Mouse (Mus musculus) forebrain, embryonic 15.5 days (tissue): ENCODE results near the gene Dchs2. TPM values are rescaled to one million over a fixed set of nuclear protein-coding genes. Genes with fewer than 3 reads are reported as not detected.
A peak's percentile ranks its signal among the peaks of the same experiment; 100 is the strongest.
"Not testable (repeated sequence)": the region's sequence is repeated elsewhere in the genome, so short reads cannot be mapped to it uniquely, and the experiment has no call there.

Experiments
- ATAC-seq: fragments of 200-750 bp; cut with Nextera tagmentation; replicated peaks from 2 replicates; pipeline ENCODE4 v1.8.0; 2017; ENCODE audit warnings: mild to moderate bottlenecking, moderate TSS enrichment, moderate library complexity
- H3K27ac ChIP-seq: fragments of 300-500 bp; sonication (generic); replicated peaks from 2 replicates; pipeline ENCODE4 v1.5.1; 2015; ENCODE audit warnings: mild to moderate bottlenecking, inconsistent platforms
- H3K27me3 ChIP-seq: fragments of 300-500 bp; sonication (generic); 2 replicates; pipeline ENCODE4 v1.6.1; 2015; ENCODE audit warnings: inconsistent platforms
- H3K36me3 ChIP-seq: fragments of 300-500 bp; sonication (generic); 2 replicates; pipeline ENCODE4 v1.6.1; 2015; ENCODE audit warnings: mild to moderate bottlenecking, inconsistent platforms
- H3K4me1 ChIP-seq: fragments of 300-500 bp; sonication (generic); 2 replicates; pipeline ENCODE4 v1.6.1; 2015; ENCODE audit warnings: inconsistent platforms
- H3K4me2 ChIP-seq: fragments of 300-500 bp; sonication (generic); replicated peaks from 2 replicates; pipeline ENCODE4 v1.6.1; 2015; ENCODE audit warnings: mild to moderate bottlenecking, inconsistent platforms
- H3K4me3 ChIP-seq: fragments of 300-500 bp; sonication (generic); 2 replicates; pipeline ENCODE4 v1.5.1; 2015; ENCODE audit warnings: mild to moderate bottlenecking, inconsistent platforms
- H3K9ac ChIP-seq: fragments of 300-500 bp; sonication (generic); replicated peaks from 2 replicates; pipeline ENCODE4 v1.6.1; 2015; ENCODE audit warnings: mild to moderate bottlenecking, inconsistent platforms
- H3K9me3 ChIP-seq: fragments of 300-500 bp; sonication (generic); 2 replicates; pipeline ENCODE4 v1.6.1; 2016; ENCODE audit warnings: inconsistent platforms
- WGBS: fragments of 180-500 bp; shearing (Covaris S2); methylation state at CpG from one replicate; pipeline ENCODE4 v1.1.7; 2015; ENCODE audit warnings: mixed read lengths; 5-methylcytosine and 5-hydroxymethylcytosine counted together
- polyA plus RNA-seq: library from polyadenylated mRNA; unstranded; fragments of >200 nt; fragmentation: Nextera tagmentation; extraction: Ambion mirVana; gene quantifications from 2 replicates; pipeline ENCODE4 v1.2.1, GENCODE M21; 2015

Dchs2 gene
- polyA plus RNA-seq, 1 experiment from 2014 or later: 0.52 TPM

- not testable (repeated sequence) for H3K9me3 ChIP-seq, ATAC-seq, H3K9ac ChIP-seq, H3K4me2 ChIP-seq, H3K4me3 ChIP-seq, H3K36me3 ChIP-seq, H3K27ac ChIP-seq
- H3K27me3 ChIP-seq: peaks cover 28% of the 10 kb centered on the region
- peaks cover 24% of the 10 kb centered on the region for H3K4me1 ChIP-seq
- WGBS: 96% methylated on average over 9 of the region's 9 CpGs
Observed at GRCm38 (mm10) chr3:83123945-83124344, 3.8 kb upstream of the Dchs2 start.

GRCm38 (mm10) chr3:83127088-83127725, 541 bp upstream of the Dchs2 start:
- Histone ChIP-seq H3K36me3 (no peaks in the 10 kb centered on the region), H3K9me3 (no peaks in the 10 kb centered on the region), H3K27ac (no peak overlapping the region), H3K4me3 (peak overlapping the region; percentile 55), H3K27me3 (peaks cover 51% of the 10 kb centered on the region), H3K9ac (peak overlapping the region; percentile 52), H3K4me1 (peaks cover 31% of the 10 kb centered on the region), H3K4me2 (peak overlapping the region; percentile 99)
- peak; percentile 80 for ATAC-seq
- 1% methylated on average over 32 of the region's 37 CpGs for WGBS

GRCm38 (mm10) chr3:83128449-83128922, 738 bp downstream of the Dchs2 start:
- Histone ChIP-seq H3K27me3 (peaks cover 51% of the 10 kb centered on the region), H3K9me3 (no peaks in the 10 kb centered on the region), H3K27ac (no peak overlapping the region), H3K4me2 (peak overlapping the region; percentile 99), H3K4me1 (peaks cover 31% of the 10 kb centered on the region), H3K36me3 (no peaks in the 10 kb centered on the region), H3K4me3 (peak overlapping the region; percentile 55), H3K9ac (peak overlapping the region; percentile 52)
- WGBS: under 1% methylated on average over 43 of the region's 43 CpGs
- ATAC-seq: peak; percentile 49

GRCm38 (mm10) chr3:83129151-83129550, 1.4 kb downstream of the Dchs2 start:
- ATAC-seq: no peak
- H3K4me2 ChIP-seq: peak overlapping the region; percentile 99
- H3K4me1 ChIP-seq: peaks cover 31% of the 10 kb centered on the region
- H3K36me3 ChIP-seq: no peaks in the 10 kb centered on the region
- H3K4me3 ChIP-seq: peak overlapping the region; percentile 55
- peak overlapping the region; percentile 52 for H3K9ac ChIP-seq
- no peak overlapping the region for H3K27ac ChIP-seq
- H3K27me3 ChIP-seq: peaks cover 51% of the 10 kb centered on the region
- WGBS: 3% methylated on average over 22 of the region's 22 CpGs
- H3K9me3 ChIP-seq: no peaks in the 10 kb centered on the region

- WGBS: 48% methylated on average over 7 of the region's 7 CpGs
- Histone ChIP-seq H3K4me2 (no peak overlapping the region), H3K9ac (no peak overlapping the region), H3K27me3 (0 out of 2 replicates have a peak, but pooled peaks cover 2% of the 10 kb centered on the region), H3K4me1 (no peaks in the 10 kb centered on the region), H3K9me3 (no peaks in the 10 kb centered on the region), H3K36me3 (no peaks in the 10 kb centered on the region), H3K27ac (no peak overlapping the region), H3K4me3 (no peak overlapping the region)
- ATAC-seq: no peak
Observed at GRCm38 (mm10) chr3:83136413-83136812, 8.7 kb downstream of the Dchs2 start.

- H3K9ac ChIP-seq: no peak overlapping the region
- 85% methylated on average over 2 of the region's 2 CpGs for WGBS
- no peaks in the 10 kb centered on the region for H3K36me3 ChIP-seq
- H3K9me3 ChIP-seq: no peaks in the 10 kb centered on the region
- no peak for ATAC-seq
- no peaks in the 10 kb centered on the region for H3K27me3 ChIP-seq
- H3K4me1 ChIP-seq: no peaks in the 10 kb centered on the region
- no peak overlapping the region for H3K4me2 ChIP-seq
- no peak overlapping the region for H3K27ac ChIP-seq
- no peak overlapping the region for H3K4me3 ChIP-seq
Observed at GRCm38 (mm10) chr3:83138820-83139219, 11.1 kb downstream of the Dchs2 start.

GRCm38 (mm10) chr3:83145610-83146009, 17.9 kb downstream of the Dchs2 start:
- H3K9ac ChIP-seq: no peak overlapping the region

GRCm38 (mm10) chr3:83147273-83148054, 19.7 kb downstream of the Dchs2 start:
- peak; percentile 48; the same call in 1 of the 2 replicates for ATAC-seq
- Histone ChIP-seq H3K9me3 (no peaks in the 10 kb centered on the region), H3K36me3 (no peaks in the 10 kb centered on the region), H3K27ac (peak overlapping the region; percentile 70), H3K27me3 (no peaks in the 10 kb centered on the region), H3K9ac (no peak overlapping the region), H3K4me2 (no peak overlapping the region), H3K4me1 (0 out of 2 replicates have a peak, but pooled peaks cover 8% of the 10 kb centered on the region), H3K4me3 (no peak overlapping the region)
- WGBS: 75% methylated on average over 6 of the region's 6 CpGs

More at GRCm38 (mm10) chr3:83145610-83146009, 17.9 kb downstream of the Dchs2 start:
- Histone ChIP-seq H3K4me3 (no peak overlapping the region), H3K4me2 (no peak overlapping the region), H3K27ac (no peak overlapping the region), H3K27me3 (no peaks in the 10 kb centered on the region), H3K4me1 (0 out of 2 replicates have a peak, but pooled peaks cover 8% of the 10 kb centered on the region), H3K9me3 (no peaks in the 10 kb centered on the region), H3K36me3 (no peaks in the 10 kb centered on the region)
- ATAC-seq: no peak
- 82% methylated on average over 3 of the region's 3 CpGs for WGBS

- ATAC-seq: peak; percentile 58; the same call in 1 of the 2 replicates
- 26% methylated on average over 4 of the region's 4 CpGs for WGBS
- Histone ChIP-seq H3K4me2 (no peak overlapping the region), H3K4me1 (0 out of 2 replicates have a peak, but pooled peaks cover 8% of the 10 kb centered on the region), H3K27ac (peak overlapping the region; percentile 70), H3K27me3 (no peaks in the 10 kb centered on the region), H3K36me3 (no peaks in the 10 kb centered on the region), H3K4me3 (no peak overlapping the region), H3K9me3 (no peaks in the 10 kb centered on the region), H3K9ac (no peak overlapping the region)
Observed at GRCm38 (mm10) chr3:83148055-83148447, 20.3 kb downstream of the Dchs2 start.

GRCm38 (mm10) chr3:83148508-83148907, 20.8 kb downstream of the Dchs2 start:
- ATAC-seq: no peak; the same call in 1 of the 2 replicates
- Histone ChIP-seq H3K9ac (no peak overlapping the region), H3K27ac (peak overlapping the region; percentile 70), H3K4me3 (no peak overlapping the region), H3K4me1 (0 out of 2 replicates have a peak, but pooled peaks cover 8% of the 10 kb centered on the region), H3K4me2 (no peak overlapping the region), H3K27me3 (no peaks in the 10 kb centered on the region), H3K36me3 (no peaks in the 10 kb centered on the region), H3K9me3 (no peaks in the 10 kb centered on the region)
- 64% methylated on average over 3 of the region's 3 CpGs for WGBS

GRCm38 (mm10) chr3:83155600-83155999, 27.9 kb downstream of the Dchs2 start:
- Histone ChIP-seq H3K9me3 (no peaks in the 10 kb centered on the region), H3K9ac (no peak overlapping the region), H3K36me3 (no peaks in the 10 kb centered on the region), H3K4me2 (no peak overlapping the region), H3K4me1 (peaks cover 6% of the 10 kb centered on the region), H3K27me3 (no peaks in the 10 kb centered on the region), H3K4me3 (no peak overlapping the region), H3K27ac (no peak overlapping the region)
- WGBS: 21% methylated on average over 4 of the region's 4 CpGs
- ATAC-seq: no peak

GRCm38 (mm10) chr3:83156165-83156564, 28.4 kb downstream of the Dchs2 start:
- Histone ChIP-seq H3K4me1 (peaks cover 6% of the 10 kb centered on the region), H3K27me3 (no peaks in the 10 kb centered on the region), H3K27ac (no peak overlapping the region), H3K4me2 (no peak overlapping the region), H3K4me3 (no peak overlapping the region), H3K9me3 (no peaks in the 10 kb centered on the region), H3K9ac (no peak overlapping the region), H3K36me3 (no peaks in the 10 kb centered on the region)
- WGBS: 70% methylated on average over 4 of the region's 4 CpGs
- ATAC-seq: no peak
